In the genomic region with DNA sequence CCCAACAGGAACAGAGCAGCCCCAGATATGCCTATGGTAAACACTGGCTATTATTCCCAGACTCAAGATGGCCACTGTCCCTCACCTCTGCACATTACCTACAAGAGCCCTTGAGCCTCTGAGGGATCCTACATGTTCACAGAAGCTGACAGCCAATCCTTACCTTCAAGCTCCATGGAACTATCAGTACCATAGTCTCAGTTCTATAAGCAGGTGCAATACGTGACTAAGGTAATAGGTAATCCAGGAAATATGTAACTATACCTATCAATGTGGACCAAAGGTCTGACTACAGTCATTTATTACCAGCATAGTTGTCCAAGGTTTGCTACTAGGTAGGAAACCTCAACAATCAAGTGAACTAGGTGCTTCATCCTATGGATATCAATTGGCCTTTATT, we compare ENCODE assay signal across 24 mouse cellular contexts. TPM values are rescaled to one million over a fixed set of nuclear protein-coding genes. Genes with fewer than 3 reads are reported as not detected.
"Had no signal": no experiment of that assay in that cellular context is flagged by ENCODE, and none has a peak within 500 bp of the region (broad histone marks: within the 10 kb centered on the region; RNA-seq: fewer than 3 reads in every experiment).

No protein-coding gene starts in this region.

- H3K27ac ChIP-seq: neural tube, embryonic 12.5 days; neural tube, embryonic 13.5 days; neural tube, embryonic 15.5 days; stomach, embryonic 15.5 days; stomach, postnatal 0 days had no signal

- DNase-seq: retina, postnatal 1 day; right cerebral cortex, adult 18-20 months; right cerebral cortex, postnatal 14 days; right cerebral cortex, postnatal 25 days; right cerebral cortex, postnatal 4 days; spleen, adult 18-20 months; thymus, adult 18-20 months; thymus, adult 2 months; thymus, postnatal 14 days; thymus, postnatal 25 days; thymus, postnatal 36 days; thymus, postnatal 4 days had no signal

- H3K4me2 ChIP-seq: neural tube, embryonic 12.5 days; neural tube, embryonic 13.5 days; neural tube, embryonic 15.5 days; stomach, embryonic 15.5 days had no signal

- H3K27me3 ChIP-seq: neural tube, embryonic 12.5 days; neural tube, embryonic 13.5 days; neural tube, embryonic 15.5 days; stomach, embryonic 15.5 days had no signal

- H3K9ac ChIP-seq: neural tube, embryonic 12.5 days; neural tube, embryonic 13.5 days; neural tube, embryonic 15.5 days; stomach, embryonic 15.5 days had no signal

- H3K4me3 ChIP-seq: neural tube, embryonic 12.5 days; neural tube, embryonic 13.5 days; neural tube, embryonic 15.5 days; stomach, embryonic 15.5 days had no signal

- H3K4me1 ChIP-seq: neural tube, embryonic 12.5 days; neural tube, embryonic 13.5 days; neural tube, embryonic 15.5 days; stomach, embryonic 15.5 days had no signal

- H3K9me3 ChIP-seq: stomach, embryonic 15.5 days had no signal

- H3K36me3 ChIP-seq: neural tube, embryonic 12.5 days; neural tube, embryonic 13.5 days; neural tube, embryonic 15.5 days; stomach, embryonic 15.5 days had no signal

RNA-seq across cellular contexts. Expression of a gene that starts 1.1 kb away (rescaled TPM):
- total RNA-seq: neutrophil, adult 5-6 weeks had no signal
- polyA plus RNA-seq: neural tube, embryonic 12.5 days; neural tube, embryonic 13.5 days; neural tube, embryonic 14.5 days; neural tube, embryonic 15.5 days; small intestine, adult 2 months; spleen, adult 2 months; stomach, embryonic 14.5 days; stomach, embryonic 15.5 days; stomach, embryonic 16.5 days; stomach, postnatal 0 days; urinary bladder, adult 2 months had no signal
